Mouse (Mus musculus) hindbrain, embryonic 13.5 days (tissue): ENCODE data around the gene Gm21921. TPM values are rescaled to one million over a fixed set of nuclear protein-coding genes. Genes with fewer than 3 reads are reported as not detected.
"Not testable (repeated sequence)": the region's sequence is repeated elsewhere in the genome, so short reads cannot be mapped to it uniquely, and the experiment has no call there.

Source experiments
- ATAC-seq: fragments of 200-750 bp; cut with Nextera tagmentation; 2 replicates; pipeline ENCODE4 v1.8.0; 2017; ENCODE audit warnings: moderate TSS enrichment; ENCODE audit not compliant: low FRiP score
- H3K27ac ChIP-seq: fragments of 300-500 bp; sonication (generic); 2 replicates; pipeline ENCODE4 v1.5.1; 2015; ENCODE audit warnings: inconsistent platforms, mild to moderate bottlenecking, moderate library complexity
- H3K27me3 ChIP-seq: fragments of 300-500 bp; sonication (generic); 2 replicates; pipeline ENCODE4 v1.6.1; 2015; ENCODE audit warnings: mild to moderate bottlenecking, inconsistent platforms
- H3K36me3 ChIP-seq: fragments of 300-500 bp; sonication (generic); 2 replicates; pipeline ENCODE4 v1.6.1; 2015; ENCODE audit warnings: mild to moderate bottlenecking, inconsistent platforms
- H3K4me1 ChIP-seq: fragments of 300-500 bp; sonication (generic); replicated peaks from 2 replicates; pipeline ENCODE4 v1.6.1; 2015; ENCODE audit warnings: inconsistent platforms
- H3K4me2 ChIP-seq: fragments of 300-500 bp; sonication (generic); 2 replicates; pipeline ENCODE4 v1.6.1; 2015; ENCODE audit warnings: inconsistent platforms, mild to moderate bottlenecking, moderate library complexity
- H3K4me3 ChIP-seq: fragments of 300-500 bp; sonication (generic); 2 replicates; pipeline ENCODE4 v1.5.1; 2015; ENCODE audit warnings: mild to moderate bottlenecking, inconsistent platforms
- H3K9ac ChIP-seq: fragments of 300-500 bp; sonication (generic); 2 replicates; pipeline ENCODE4 v1.6.1; 2015; ENCODE audit warnings: mild to moderate bottlenecking, inconsistent platforms
- H3K9me3 ChIP-seq: fragments of 300-500 bp; sonication (generic); 2 replicates; pipeline ENCODE4 v1.6.1; 2016; ENCODE audit warnings: inconsistent platforms
- WGBS: fragments of 180-500 bp; shearing (Covaris S2); methylation state at CpG from one replicate; pipeline ENCODE4 v1.1.7; 2015; 5-methylcytosine and 5-hydroxymethylcytosine counted together
- polyA plus RNA-seq: library from polyadenylated mRNA; unstranded; fragments of >200 nt; fragmentation: Nextera tagmentation; extraction: Ambion mirVana; gene quantifications from 2 replicates; pipeline ENCODE4 v1.2.1, GENCODE M21; 2015

The Gm21921 gene
- polyA plus RNA-seq: not detected in 2 replicates

DNA sequence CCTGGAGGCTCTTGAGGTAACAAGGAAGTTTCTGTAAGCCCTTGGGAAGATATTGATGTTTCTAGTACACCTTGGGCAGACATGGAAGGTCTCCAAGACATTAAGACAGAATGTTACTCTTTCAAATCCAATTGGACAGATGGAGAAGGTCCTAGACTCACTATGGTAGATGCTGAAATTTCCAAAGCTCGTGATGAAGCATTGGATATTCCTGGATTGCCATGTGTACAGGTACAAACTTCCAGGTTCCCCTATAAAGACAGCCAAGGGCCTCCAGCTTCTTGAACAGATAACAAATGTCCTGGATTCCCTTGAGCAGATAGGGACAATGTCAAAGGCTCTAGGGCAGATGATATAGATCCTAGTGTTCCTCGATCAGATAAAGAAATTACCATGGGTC lies at the start of gene Gm21921:
Gene Gm21921 (minus strand): TSS at position 101 of the 400 bp plus-strand sequence.
- H3K9ac ChIP-seq, H3K27ac ChIP-seq, H3K4me2 ChIP-seq, ATAC-seq, H3K4me1 ChIP-seq, H3K27me3 ChIP-seq, H3K9me3 ChIP-seq, H3K4me3 ChIP-seq, H3K36me3 ChIP-seq: not testable (repeated sequence)
- no CpG with 5 or more reads among the region's 2 CpGs for WGBS
